Mouse (Mus musculus): ENCODE results near the gene Lrp5.
A peak's percentile ranks its signal among the peaks of the same experiment; 100 is the strongest.

The Lrp5 gene

DNA sequence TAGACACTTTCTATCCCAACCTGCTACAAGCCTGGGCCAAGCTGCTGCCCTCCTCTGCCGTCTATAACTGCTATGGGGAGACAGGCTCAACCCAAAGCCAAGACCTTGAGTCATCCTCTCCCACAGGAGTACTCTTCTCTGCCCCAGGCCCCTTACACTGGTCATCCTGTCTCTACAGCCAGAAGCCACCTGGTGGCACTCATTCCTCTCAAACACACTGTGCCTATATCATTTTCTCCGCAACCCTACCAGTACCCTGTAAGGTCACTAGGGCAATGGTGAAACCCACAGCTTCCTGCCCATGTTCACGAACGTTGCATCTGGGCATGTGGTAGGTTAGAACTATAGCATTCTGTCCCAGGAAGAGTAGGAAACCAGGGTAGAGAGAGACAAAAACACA, 31.4 kb downstream of the Lrp5 start:
- no peak for DNase-seq (ENCODE audit: low spot score)

- DNase-seq (ENCODE audit: low spot score), result no peak
Observed at GRCm38 (mm10) chr19:3654058-3654457, 32.3 kb downstream of the Lrp5 start.

- no peak for DNase-seq (ENCODE audit: low spot score)
Observed at GRCm38 (mm10) chr19:3653508-3653907, 32.9 kb downstream of the Lrp5 start.

DNA sequence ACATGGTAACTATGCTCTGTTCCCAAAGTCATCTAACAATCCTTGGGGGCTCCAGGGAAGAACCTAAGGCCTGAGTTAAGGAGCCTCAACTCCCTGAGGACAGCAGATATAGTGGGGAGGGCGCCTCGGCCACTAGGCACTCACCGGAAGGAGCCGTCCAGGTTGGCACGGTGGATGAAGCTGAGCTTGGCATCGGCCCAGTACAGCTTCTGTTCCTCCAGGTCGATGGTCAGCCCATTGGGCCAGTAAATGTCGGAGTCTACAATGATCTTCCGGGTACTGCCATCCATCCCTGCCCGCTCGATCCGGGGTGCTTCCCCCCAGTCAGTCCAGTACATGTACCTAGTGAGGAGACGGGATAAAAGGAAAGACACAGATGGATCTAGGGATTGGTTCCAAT, 34.4 kb downstream of the Lrp5 start:
- DNase-seq (ENCODE audit: low spot score), result no peak

DNA sequence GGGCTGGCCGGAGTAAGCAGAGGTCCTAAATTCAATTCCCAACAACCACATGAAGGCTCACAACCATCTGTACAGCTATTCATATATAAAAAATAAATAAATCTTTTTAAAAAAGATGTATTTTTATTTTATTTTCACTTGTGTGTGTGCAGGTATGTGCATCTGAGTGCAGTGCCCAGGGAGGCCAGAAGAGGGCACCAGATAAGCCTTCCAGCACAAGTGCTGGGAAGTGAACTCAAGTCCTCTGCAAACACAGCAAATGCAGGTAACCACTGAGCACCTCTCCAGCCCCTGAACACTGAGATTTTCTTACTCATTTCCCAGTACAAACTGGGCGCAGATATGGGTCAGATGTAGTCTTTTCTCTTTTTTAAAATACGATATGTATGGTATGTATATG, 35.1 kb downstream of the Lrp5 start:
- no peak for DNase-seq (ENCODE audit: low spot score)

GRCm38 (mm10) chr19:3650448-3650847, 35.9 kb downstream of the Lrp5 start:
- DNase-seq (ENCODE audit: low spot score), result no peak

DNA sequence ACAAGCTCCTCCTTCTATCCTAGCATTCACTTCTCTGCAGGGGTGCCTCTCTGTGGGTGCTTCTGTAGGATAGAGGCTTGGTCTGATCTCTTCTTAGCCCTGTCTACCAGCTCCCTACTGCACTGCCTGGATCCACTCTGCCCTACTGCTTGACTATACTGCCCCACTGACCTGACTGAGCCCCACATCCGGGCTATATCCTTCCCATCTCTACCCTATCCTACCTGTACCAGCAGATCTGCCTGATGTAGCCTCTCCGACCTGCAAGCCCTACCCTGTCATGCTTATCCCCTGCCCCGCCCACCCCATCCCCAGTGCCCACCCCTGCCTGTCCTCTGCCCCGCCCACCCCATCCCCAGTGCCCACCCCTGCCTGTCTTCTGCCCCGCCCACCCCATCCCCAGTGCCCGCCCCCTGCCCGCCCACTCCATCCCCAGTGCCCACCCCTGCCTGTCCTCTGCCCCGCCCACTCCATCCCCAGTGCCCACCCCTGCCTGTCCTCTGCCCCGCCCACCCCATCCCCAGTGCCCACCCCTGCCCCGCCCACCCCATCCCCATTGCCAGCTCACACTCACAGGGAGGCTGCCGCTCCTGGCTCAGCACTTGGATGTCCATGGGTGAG, 37.4 kb downstream of the Lrp5 start:
- no peak for DNase-seq (ENCODE audit: low spot score)

- no peak for DNase-seq (ENCODE audit: low spot score)
Observed at GRCm38 (mm10) chr19:3647999-3648398, 38.4 kb downstream of the Lrp5 start.

GRCm38 (mm10) chr19:3645813-3646212, 40.6 kb downstream of the Lrp5 start:
- no peak for DNase-seq (ENCODE audit: low spot score)

DNA sequence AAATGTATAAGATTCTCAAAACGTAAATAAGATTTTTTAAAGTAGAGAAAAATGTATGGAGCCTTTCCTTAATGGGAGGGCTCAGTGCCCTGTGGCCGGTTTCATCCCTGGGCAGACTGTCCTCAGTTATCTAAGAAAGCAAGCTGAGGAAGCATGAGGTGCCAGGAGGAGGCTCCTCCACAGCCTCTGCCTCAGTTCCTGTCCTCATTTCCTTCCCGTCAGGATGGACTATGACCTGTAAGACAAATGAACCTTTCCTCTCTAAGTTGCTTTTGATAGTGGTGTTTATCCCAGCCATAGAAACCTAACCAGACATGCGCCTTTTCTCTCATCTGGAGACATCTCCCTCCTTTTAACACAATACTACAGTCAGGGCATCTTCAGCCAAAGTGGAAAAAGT, 41.0 kb downstream of the Lrp5 start:
- no peak for DNase-seq (ENCODE audit: low spot score)

- no peak for DNase-seq (ENCODE audit: low spot score)
Observed at GRCm38 (mm10) chr19:3639561-3639960, 46.8 kb downstream of the Lrp5 start.

GRCm38 (mm10) chr19:3638698-3639097, 47.7 kb downstream of the Lrp5 start:
- peak; percentile 83 for DNase-seq (ENCODE audit: low spot score)

DNA sequence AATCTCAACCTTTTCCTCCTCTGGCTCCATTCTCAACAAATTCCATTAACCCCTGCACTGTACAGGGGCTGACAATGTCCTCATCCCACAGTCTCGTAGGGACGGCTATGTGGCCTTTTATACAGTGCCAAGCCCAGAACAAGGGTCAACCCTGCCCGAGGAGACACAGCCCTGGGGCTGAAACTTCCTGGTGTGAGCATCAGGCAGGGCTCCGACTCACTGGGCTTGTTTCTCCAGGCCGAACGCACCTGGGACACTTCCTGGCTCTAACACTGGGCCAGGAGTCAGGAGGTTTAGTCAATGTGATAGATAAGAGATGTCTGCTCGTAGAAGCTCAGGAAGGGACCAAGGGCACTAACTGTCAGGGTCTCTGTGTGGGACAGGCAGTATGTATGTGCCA, 54.3 kb downstream of the Lrp5 start:
- DNase-seq (ENCODE audit: low spot score), result no peak

DNA sequence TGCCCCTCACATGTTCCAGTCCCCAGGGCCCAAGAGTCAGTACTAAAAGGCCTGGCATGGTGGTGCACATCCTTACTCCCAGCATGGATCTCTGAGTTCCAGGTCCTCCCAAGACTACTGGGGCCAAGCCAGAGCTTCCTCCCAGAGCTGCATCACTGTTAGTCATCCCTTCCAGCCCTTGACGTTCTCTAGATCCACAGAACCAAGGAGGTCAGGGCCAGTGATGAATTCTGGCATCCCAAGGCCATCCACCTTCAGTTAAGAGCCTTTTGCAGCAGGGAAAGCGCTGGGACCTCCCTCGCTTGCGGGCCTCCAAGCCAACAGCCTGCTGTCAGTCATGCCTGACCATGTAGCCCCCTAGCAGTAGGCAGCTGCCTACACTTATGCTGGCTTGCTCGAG, 54.9 kb downstream of the Lrp5 start:
- no peak for DNase-seq (ENCODE audit: low spot score)

- no peak for DNase-seq (ENCODE audit: low spot score)
Observed at GRCm38 (mm10) chr19:3630486-3630885, 55.9 kb downstream of the Lrp5 start.

DNA sequence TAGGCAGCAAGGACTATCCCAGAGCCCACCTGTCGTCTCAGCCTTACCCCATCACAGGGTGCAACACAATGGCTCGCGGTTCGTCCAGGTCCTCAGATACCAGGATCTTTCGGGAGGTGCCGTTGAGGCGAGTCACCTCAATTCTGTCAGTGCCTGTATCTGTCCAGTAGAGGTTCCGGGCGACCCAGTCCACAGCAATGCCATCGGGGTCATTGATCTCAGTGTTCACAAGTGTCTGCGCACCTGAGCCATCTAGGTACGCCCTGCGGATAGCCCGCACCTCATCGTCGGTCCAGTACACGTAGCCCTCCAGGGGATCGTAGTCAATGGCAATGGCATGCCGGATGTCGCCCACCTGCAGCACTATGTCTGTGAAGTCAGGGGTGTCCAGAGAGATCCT, 56.3 kb downstream of the Lrp5 start:
- DNase-seq (ENCODE audit: low spot score), result no peak

- DNase-seq (ENCODE audit: low spot score), result no peak
Observed at GRCm38 (mm10) chr19:3628223-3628622, 58.1 kb downstream of the Lrp5 start.

- no peak for DNase-seq (ENCODE audit: low spot score)
Observed at GRCm38 (mm10) chr19:3625111-3625510, 61.3 kb downstream of the Lrp5 start.

DNA sequence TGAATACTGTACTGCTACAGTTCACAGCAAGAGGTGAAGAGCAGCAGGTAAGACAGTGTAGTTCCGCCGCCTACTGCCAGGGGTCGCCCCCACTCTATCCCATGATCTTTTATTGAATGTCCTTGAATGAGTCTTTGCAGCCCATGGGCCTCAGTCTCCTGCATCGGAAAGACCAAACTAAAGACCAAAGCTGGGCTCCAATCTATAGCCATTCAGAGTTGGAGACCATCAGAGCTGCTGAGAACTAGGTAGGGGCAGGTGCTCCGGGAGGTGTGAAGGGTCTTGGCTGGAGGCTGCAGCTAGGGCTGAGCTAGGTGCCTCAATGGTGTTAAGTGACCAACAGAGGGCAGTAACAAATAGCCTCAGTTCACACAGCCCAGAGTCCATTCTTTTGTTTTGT, 62.5 kb downstream of the Lrp5 start:
- peak; percentile 78 for DNase-seq (ENCODE audit: low spot score)

GRCm38 (mm10) chr19:3623294-3623693, 63.1 kb downstream of the Lrp5 start:
- DNase-seq (ENCODE audit: low spot score), result no peak

DNA sequence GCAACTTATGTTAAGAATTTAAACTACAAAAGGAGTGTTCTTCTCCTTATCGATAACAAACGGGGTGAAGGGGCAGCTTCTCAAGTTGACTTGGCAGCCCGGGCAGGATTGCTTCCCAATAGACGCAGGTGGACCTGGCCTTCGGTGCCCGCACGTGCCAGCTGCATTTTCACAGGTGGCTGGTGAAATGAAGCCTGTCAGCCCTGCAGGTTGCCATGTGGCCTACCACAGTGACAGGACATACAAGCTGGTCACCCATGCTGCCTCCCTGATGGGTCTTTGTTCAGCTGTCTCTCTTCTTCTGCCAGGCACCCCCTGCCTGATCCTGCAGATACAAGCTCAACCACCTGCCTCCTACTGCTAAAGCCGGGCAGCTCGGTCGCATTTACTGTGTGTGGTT, 65.5 kb downstream of the Lrp5 start:
- DNase-seq (ENCODE audit: low spot score), result no peak

GRCm38 (mm10) chr19:3619359-3619758, 67.0 kb downstream of the Lrp5 start:
- DNase-seq (ENCODE audit: low spot score), result no peak

GRCm38 (mm10) chr19:3613991-3614390, 72.4 kb downstream of the Lrp5 start:
- DNase-seq (ENCODE audit: low spot score), result no peak

- no peak for DNase-seq (ENCODE audit: low spot score)
Observed at GRCm38 (mm10) chr19:3612534-3613273, 73.7 kb downstream of the Lrp5 start.
